Comparison of ENCODE assay signal across 9 mouse cellular contexts in genomic region chr19:44487266-44487665, GRCm38 (mm10). TPM values are rescaled to one million over a fixed set of nuclear protein-coding genes. Genes with fewer than 3 reads are reported as not detected.
DNase-seq lines count a peak whose midpoint lies in the region; ATAC-seq and TF ChIP-seq lines count a peak whose summit lies in the region.
"Had no signal": no experiment of that assay in that cellular context is flagged by ENCODE, and none has a peak within 500 bp of the region (broad histone marks: within the 10 kb centered on the region; RNA-seq: fewer than 3 reads in every experiment).

No protein-coding gene starts in this region.

- H3K36me3 ChIP-seq in midbrain, embryonic 13.5 days, result no peaks in the 10 kb centered on the region
- no peaks in the 10 kb centered on the region for H3K36me3 ChIP-seq in midbrain, embryonic 15.5 days (replicated peaks)
- H3K36me3 ChIP-seq in midbrain, postnatal 0 days (ENCODE audit: insufficient read depth, low read length), result no peaks in the 10 kb centered on the region
- H3K36me3 ChIP-seq: heart, embryonic 13.5 days had no signal

- H3K9ac ChIP-seq in midbrain, embryonic 13.5 days (replicated peaks), result no peak overlapping the region
- no peak overlapping the region for H3K9ac ChIP-seq in midbrain, embryonic 15.5 days
- no peak overlapping the region for H3K9ac ChIP-seq in midbrain, postnatal 0 days (replicated peaks; ENCODE audit: low read length, poor library complexity, severe bottlenecking)
- H3K9ac ChIP-seq: heart, embryonic 13.5 days had no signal

- DNase-seq in adrenal gland, adult (ENCODE audit: inconsistent age in 2 of 2, low spot score in 1 of 2), result peak; percentile 68 to 84
- DNase-seq in kidney, postnatal 25 days, result peak; percentile 60 to 72
- DNase-seq in midbrain, postnatal 0 days (ENCODE audit: low spot score), result no peak
- peak; percentile 85 for DNase-seq in thymus, postnatal 14 days
- no peak for DNase-seq in right cerebral cortex, adult 18-20 months

- no peak overlapping the region for H3K4me3 ChIP-seq in midbrain, embryonic 13.5 days (replicated peaks)
- no peak overlapping the region for H3K4me3 ChIP-seq in midbrain, embryonic 15.5 days
- H3K4me3 ChIP-seq in embryonic fibroblast, embryonic 13.5 days (ENCODE audit: insufficient read depth, low read length), result no peak overlapping the region
- no peak overlapping the region for H3K4me3 ChIP-seq in midbrain, postnatal 0 days (ENCODE audit: low read depth, low read length)
- H3K4me3 ChIP-seq: heart, embryonic 13.5 days had no signal

- peak; percentile 82 for TF ChIP-seq CTCF in embryonic fibroblast, embryonic 13.5 days (IDR thresholded peaks at IDR 0.05; ENCODE audit: borderline replicate concordance, insufficient read depth, low read length)
- peak; percentile 42 for TF ChIP-seq CTCF in midbrain, postnatal 0 days (IDR thresholded peaks at IDR 0.05)

- no peaks in the 10 kb centered on the region for H3K4me1 ChIP-seq in midbrain, embryonic 13.5 days (replicated peaks)
- no peaks in the 10 kb centered on the region for H3K4me1 ChIP-seq in midbrain, embryonic 15.5 days
- H3K4me1 ChIP-seq in embryonic fibroblast, embryonic 13.5 days (ENCODE audit: control insufficient read depth, insufficient read depth, low read length), result no peaks in the 10 kb centered on the region
- H3K4me1 ChIP-seq in midbrain, postnatal 0 days (ENCODE audit: insufficient read depth, low read length), result no peaks in the 10 kb centered on the region
- H3K4me1 ChIP-seq: heart, embryonic 13.5 days had no signal

- no peak overlapping the region for H3K27ac ChIP-seq in midbrain, embryonic 13.5 days
- no peak overlapping the region for H3K27ac ChIP-seq in midbrain, embryonic 15.5 days
- H3K27ac ChIP-seq in embryonic fibroblast, embryonic 13.5 days (ENCODE audit: insufficient read depth, low read length), result no peak overlapping the region
- H3K27ac ChIP-seq in midbrain, postnatal 0 days (ENCODE audit: low read depth, low read length), result no peak overlapping the region
- H3K27ac ChIP-seq: heart, embryonic 13.5 days had no signal

- whole genome bisulfite sequencing in midbrain, embryonic 13.5 days, result 13% methylated on average over 8 of the region's 8 CpGs
- WGBS in midbrain, embryonic 15.5 days, result 14% methylated on average over 8 of the region's 8 CpGs
- 9% methylated on average over 8 of the region's 8 CpGs for WGBS in midbrain, postnatal 0 days

- TF ChIP-seq POLR2A in embryonic fibroblast, embryonic 13.5 days (IDR thresholded peaks at IDR 0.05; ENCODE audit: low read depth, low read length), result no peak

- 0 out of 2 replicates have a peak, but pooled peaks have one; percentile 40 for ATAC-seq in midbrain, embryonic 13.5 days
- ATAC-seq in midbrain, embryonic 15.5 days (replicated peaks), result no peak
- ATAC-seq in midbrain, postnatal 0 days (ENCODE audit: low FRiP score), result no peak

- H3K4me2 ChIP-seq in midbrain, embryonic 13.5 days (replicated peaks), result no peak overlapping the region
- no peak overlapping the region for H3K4me2 ChIP-seq in midbrain, embryonic 15.5 days
- H3K4me2 ChIP-seq in midbrain, postnatal 0 days (ENCODE audit: low read depth, low read length, poor library complexity, severe bottlenecking), result no peak overlapping the region
- H3K4me2 ChIP-seq: heart, embryonic 13.5 days had no signal

- H3K9me3 ChIP-seq in midbrain, embryonic 13.5 days, result no peaks in the 10 kb centered on the region
- H3K9me3 ChIP-seq in midbrain, embryonic 15.5 days, result no peaks in the 10 kb centered on the region
- no peaks in the 10 kb centered on the region for H3K9me3 ChIP-seq in midbrain, postnatal 0 days (ENCODE audit: low read length)
- H3K9me3 ChIP-seq: heart, embryonic 13.5 days had no signal

- H3K27me3 ChIP-seq in midbrain, embryonic 13.5 days, result peaks cover 66% of the 10 kb centered on the region
- peaks cover 40% of the 10 kb centered on the region for H3K27me3 ChIP-seq in midbrain, embryonic 15.5 days (replicated peaks)
- peaks cover 29% of the 10 kb centered on the region for H3K27me3 ChIP-seq in midbrain, postnatal 0 days (ENCODE audit: insufficient read depth, low read length)

RNA-seq across cellular contexts. Expression of gene Wnt8b, which starts 6.0 kb away (rescaled TPM):
- polyA plus RNA-seq in midbrain, embryonic 13.5 days (2015; fragmentation: Nextera tagmentation; extraction: Ambion mirVana), result 8.0 and 11.8 TPM in 2 replicates
- polyA plus RNA-seq in midbrain, embryonic 15.5 days (2015; fragmentation: Nextera tagmentation; extraction: Ambion mirVana), result 2.6 and 3.7 TPM in 2 replicates
- not detected in 2 replicates for polyA plus RNA-seq in embryonic fibroblast, embryonic 13.5 days (2011; ENCODE audit: insufficient read length, low read depth, missing spikeins)
- 0.05 TPM in 1 of 2 replicates, not detected in the other for total RNA-seq in midbrain, postnatal 0 days (2014; rRNA removed)
- 0.44 and 1.0 TPM in 2 replicates for polyA plus RNA-seq in midbrain, postnatal 0 days (2015; fragmentation: Nextera tagmentation; extraction: Ambion mirVana)
- polyA plus RNA-seq: heart, embryonic 13.5 days had no signal

RNA-seq across cellular contexts. Expression of gene Sec31b, which starts 58.4 kb away (rescaled TPM):
- polyA plus RNA-seq in midbrain, embryonic 13.5 days (2015; fragmentation: Nextera tagmentation; extraction: Ambion mirVana), result 0.17 and 0.41 TPM in 2 replicates
- polyA plus RNA-seq in midbrain, embryonic 15.5 days (2015; fragmentation: Nextera tagmentation; extraction: Ambion mirVana), result 0.19 and 0.30 TPM in 2 replicates
- polyA plus RNA-seq in embryonic fibroblast, embryonic 13.5 days (2011; ENCODE audit: insufficient read length, low read depth, missing spikeins), result 0.68 and 1.1 TPM in 2 replicates
- total RNA-seq in midbrain, postnatal 0 days (2014; rRNA removed), result 0.11 and 0.38 TPM in 2 replicates
- polyA plus RNA-seq in midbrain, postnatal 0 days (2015; fragmentation: Nextera tagmentation; extraction: Ambion mirVana), result 0.13 and 0.26 TPM in 2 replicates

Comparison
In these comparisons a context has a peak if more than half of its experiments do, and no peak if none do; other contexts are left out.
1. DNase-seq: peak in adrenal gland, adult (2 of 2), kidney, postnatal 25 days (2 of 2) and thymus, postnatal 14 days (single experiment); none in midbrain, postnatal 0 days (single experiment) and right cerebral cortex, adult 18-20 months (single experiment).